Mouse (Mus musculus) retina, adult 2 months (tissue): Measurements from ENCODE around the gene Pitpnm3.
"Not testable (repeated sequence)": the region's sequence is repeated elsewhere in the genome, so short reads cannot be mapped to it uniquely, and the experiment has no call there.

ENCODE experiments used
- DNase-seq: peaks from one replicate; pipeline ENCODE4 v3.0.0-alpha.2; 2012; ENCODE audit warnings: low read depth, low spot score

Pitpnm3 gene

GRCm38 (mm10) chr11:72135383-72136158 is at the start of gene Pitpnm3:
Gene Pitpnm3 (minus strand): TSS chr11:72135778.
- no peak for DNase-seq

- no peak for DNase-seq
Observed at GRCm38 (mm10) chr11:72184252-72184651, 48.7 kb upstream of the Pitpnm3 start.

GRCm38 (mm10) chr11:72181136-72181535 is 45.6 kb upstream of the Pitpnm3 start:
- no peak for DNase-seq

- no peak for DNase-seq
Observed at GRCm38 (mm10) chr11:72180556-72180955, 45.0 kb upstream of the Pitpnm3 start.

GRCm38 (mm10) chr11:72176553-72176952 is 41.0 kb upstream of the Pitpnm3 start:
- DNase-seq: no peak

GRCm38 (mm10) chr11:72175966-72176365 is 40.4 kb upstream of the Pitpnm3 start:
- no peak for DNase-seq

GRCm38 (mm10) chr11:72174721-72175120 is 39.1 kb upstream of the Pitpnm3 start:
- no peak for DNase-seq

GRCm38 (mm10) chr11:72173506-72173905 is 37.9 kb upstream of the Pitpnm3 start:
- DNase-seq: no peak

- not testable (repeated sequence) for DNase-seq
Observed at GRCm38 (mm10) chr11:72171906-72172305, 36.3 kb upstream of the Pitpnm3 start.

- no peak for DNase-seq
Observed at GRCm38 (mm10) chr11:72169871-72170270, 34.3 kb upstream of the Pitpnm3 start.

GRCm38 (mm10) chr11:72163198-72163597 is 27.6 kb upstream of the Pitpnm3 start:
- DNase-seq: no peak

GRCm38 (mm10) chr11:72156624-72157023 is 21.0 kb upstream of the Pitpnm3 start:
- no peak for DNase-seq

GRCm38 (mm10) chr11:72155981-72156428 is 20.4 kb upstream of the Pitpnm3 start:
- no peak for DNase-seq

GRCm38 (mm10) chr11:72155186-72155980 is 19.8 kb upstream of the Pitpnm3 start:
- DNase-seq: no peak

- no peak for DNase-seq
Observed at GRCm38 (mm10) chr11:72153122-72153862, 17.7 kb upstream of the Pitpnm3 start.

- DNase-seq: no peak
Observed at GRCm38 (mm10) chr11:72151120-72151519, 15.5 kb upstream of the Pitpnm3 start.

- DNase-seq: no peak
Observed at GRCm38 (mm10) chr11:72147910-72148309, 12.3 kb upstream of the Pitpnm3 start.

GRCm38 (mm10) chr11:72145877-72146248 is 10.3 kb upstream of the Pitpnm3 start:
- DNase-seq: no peak

GRCm38 (mm10) chr11:72145182-72145876 is 9.8 kb upstream of the Pitpnm3 start:
- DNase-seq: no peak

GRCm38 (mm10) chr11:72142889-72143288 is 7.3 kb upstream of the Pitpnm3 start:
- DNase-seq: no peak

- DNase-seq: no peak
Observed at GRCm38 (mm10) chr11:72140198-72140597, 4.6 kb upstream of the Pitpnm3 start.
